Mouse (Mus musculus): Measurements from ENCODE around the gene Fat3. TPM values are rescaled to one million over a fixed set of nuclear protein-coding genes. Genes with fewer than 3 reads are reported as not detected.

The Fat3 gene
- polyA plus RNA-seq, 1 experiment from 2014 or later: 10.2 TPM

GRCm38 (mm10) chr9:16306222-16306621 lies 194.9 kb downstream of the Fat3 start:
- peaks cover 27% of the 10 kb centered on the region for H3K4me1 ChIP-seq
- H3K27me3 ChIP-seq (replicated peaks): no peaks in the 10 kb centered on the region
- no peak overlapping the region; the same call in 1 of the 2 replicates for H3K27ac ChIP-seq (replicated peaks)
- no peak overlapping the region for H3K9ac ChIP-seq (replicated peaks)
- no peak for ATAC-seq (ENCODE audit: low FRiP score)
- H3K9me3 ChIP-seq (replicated peaks): no peaks in the 10 kb centered on the region
- no peak overlapping the region for H3K4me3 ChIP-seq (replicated peaks)
- no peaks in the 10 kb centered on the region for H3K36me3 ChIP-seq
- H3K4me2 ChIP-seq: no peak overlapping the region

- Histone ChIP-seq H3K27ac (replicated peaks) (peak overlapping the region; percentile 18; the same call in 1 of the 2 replicates), H3K36me3 (no peaks in the 10 kb centered on the region), H3K27me3 (replicated peaks) (no peaks in the 10 kb centered on the region), H3K9ac (replicated peaks) (no peak overlapping the region), H3K4me2 (no peak overlapping the region), H3K4me1 (peaks cover 20% of the 10 kb centered on the region), H3K9me3 (replicated peaks) (no peaks in the 10 kb centered on the region), H3K4me3 (replicated peaks) (no peak overlapping the region)
- no peak for ATAC-seq (ENCODE audit: low FRiP score)
- WGBS: 85% methylated on average over 2 of the region's 2 CpGs
Measured at GRCm38 (mm10) chr9:16305396-16306086, 195.5 kb downstream of the Fat3 start.

DNA sequence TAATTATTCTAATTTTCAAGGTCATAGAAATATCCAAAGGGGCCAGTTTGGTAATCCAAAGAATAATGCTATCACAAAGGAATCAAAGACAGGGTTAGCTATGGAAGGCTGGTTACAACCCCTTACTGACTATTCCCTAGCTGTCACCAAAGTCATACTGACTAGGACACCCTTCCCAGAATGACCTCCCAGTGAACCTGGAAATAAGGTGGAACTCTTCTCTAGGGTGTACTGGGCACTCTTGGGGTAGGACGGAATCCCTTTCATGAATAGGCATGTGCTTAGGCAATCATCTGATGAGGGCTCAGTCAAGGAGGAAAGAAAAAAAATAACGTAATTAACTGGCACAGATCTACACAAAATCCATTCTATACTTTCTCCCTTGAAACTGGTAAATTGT lies 196.1 kb downstream of the Fat3 start:
- Histone ChIP-seq H3K4me3 (replicated peaks) (no peak overlapping the region), H3K9me3 (replicated peaks) (no peaks in the 10 kb centered on the region), H3K4me2 (no peak overlapping the region), H3K4me1 (peaks cover 14% of the 10 kb centered on the region), H3K27me3 (replicated peaks) (no peaks in the 10 kb centered on the region), H3K27ac (replicated peaks) (no peak overlapping the region), H3K36me3 (no peaks in the 10 kb centered on the region), H3K9ac (replicated peaks) (no peak overlapping the region)
- 43% methylated on average over 2 of the region's 2 CpGs for WGBS
- peak; percentile 38; the same call in 1 of the 2 replicates for ATAC-seq (ENCODE audit: low FRiP score)

- Histone ChIP-seq H3K27ac (replicated peaks) (no peak overlapping the region), H3K27me3 (replicated peaks) (no peaks in the 10 kb centered on the region), H3K4me1 (peaks cover 14% of the 10 kb centered on the region), H3K4me3 (replicated peaks) (no peak overlapping the region), H3K4me2 (no peak overlapping the region), H3K36me3 (no peaks in the 10 kb centered on the region), H3K9ac (replicated peaks) (no peak overlapping the region), H3K9me3 (replicated peaks) (no peaks in the 10 kb centered on the region)
- ATAC-seq (ENCODE audit: low FRiP score): no peak
- 65% methylated on average over 3 of the region's 3 CpGs for WGBS
Measured at GRCm38 (mm10) chr9:16302484-16302883, 198.6 kb downstream of the Fat3 start.

DNA sequence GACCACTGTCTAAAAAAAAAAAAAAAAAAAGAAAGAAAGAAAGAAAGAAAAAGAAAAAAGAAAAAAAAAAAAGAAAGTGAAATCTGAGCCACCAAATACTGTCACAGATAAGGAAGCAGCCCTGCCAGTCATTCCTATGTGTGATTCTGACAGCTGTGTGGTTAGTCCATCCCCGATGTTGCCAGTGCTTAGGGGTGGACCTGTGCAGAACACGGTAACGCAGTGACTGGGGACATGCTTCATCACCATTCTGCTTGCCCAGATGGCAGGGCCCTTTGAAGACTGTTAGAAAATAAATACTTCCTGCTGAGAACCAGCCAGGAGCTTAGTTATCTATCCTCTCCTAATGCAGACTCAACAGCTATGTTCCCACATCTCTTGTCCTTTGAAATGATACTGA lies 203.2 kb downstream of the Fat3 start:
- Histone ChIP-seq H3K36me3 (no peaks in the 10 kb centered on the region), H3K9ac (replicated peaks) (no peak overlapping the region), H3K27me3 (replicated peaks) (no peaks in the 10 kb centered on the region), H3K27ac (replicated peaks) (no peak overlapping the region), H3K4me3 (replicated peaks) (no peak overlapping the region), H3K9me3 (replicated peaks) (no peaks in the 10 kb centered on the region), H3K4me1 (peaks cover 10% of the 10 kb centered on the region), H3K4me2 (no peak overlapping the region)
- ATAC-seq (ENCODE audit: low FRiP score): no peak
- 68% methylated on average over 3 of the region's 3 CpGs for WGBS

DNA sequence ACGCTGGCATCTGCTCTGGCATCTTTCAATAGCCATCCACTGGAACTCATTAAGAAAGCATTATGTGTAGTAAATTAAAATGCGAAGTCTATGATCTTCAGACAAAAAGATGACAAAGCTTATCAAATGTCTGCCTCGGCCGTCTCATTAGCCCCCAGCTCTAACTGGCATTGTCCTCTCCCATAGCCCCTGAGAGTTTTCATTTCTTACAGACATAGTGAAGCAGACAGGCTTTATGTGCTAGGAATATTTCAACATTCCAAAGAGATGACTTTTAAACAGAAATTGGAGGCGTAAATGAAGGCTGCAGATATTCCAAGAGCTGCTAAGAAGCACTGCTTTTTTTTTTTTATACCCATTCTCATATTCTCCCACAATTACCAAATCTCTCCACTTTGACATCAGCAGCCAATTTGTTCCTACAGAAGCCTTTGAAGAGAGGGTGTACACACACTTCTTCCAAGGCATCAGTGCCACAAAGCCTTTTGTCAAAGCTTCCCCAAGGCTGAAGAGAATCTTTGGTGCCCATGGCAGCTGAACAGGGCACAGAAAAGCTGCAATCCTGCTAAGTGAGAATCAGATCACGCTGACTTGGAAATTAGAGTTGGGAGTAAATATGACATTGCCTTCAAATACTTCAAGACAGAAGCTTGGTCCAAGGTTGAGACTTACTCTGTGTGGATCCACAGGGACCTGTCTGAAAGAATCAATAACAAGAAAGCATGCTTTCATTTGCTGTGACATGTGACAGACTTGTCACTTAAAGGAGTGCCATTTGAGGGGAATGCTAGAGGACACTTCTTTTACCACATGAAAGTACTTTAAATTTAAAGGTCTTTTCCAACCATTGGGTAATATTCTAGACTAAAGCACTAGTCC lies 206.9 kb downstream of the Fat3 start:
- peak; percentile 21; the same call in 1 of the 2 replicates for ATAC-seq (ENCODE audit: low FRiP score)
- Histone ChIP-seq H3K4me3 (replicated peaks) (no peak overlapping the region), H3K4me2 (0 out of 2 replicates have a peak overlapping the region, but pooled peaks have one; percentile 2), H3K36me3 (no peaks in the 10 kb centered on the region), H3K9ac (replicated peaks) (no peak overlapping the region), H3K4me1 (peaks cover 10% of the 10 kb centered on the region), H3K27ac (replicated peaks) (no peak overlapping the region), H3K9me3 (replicated peaks) (no peaks in the 10 kb centered on the region), H3K27me3 (replicated peaks) (no peaks in the 10 kb centered on the region)
- WGBS: 48% methylated on average over 6 of the region's 6 CpGs

DNA sequence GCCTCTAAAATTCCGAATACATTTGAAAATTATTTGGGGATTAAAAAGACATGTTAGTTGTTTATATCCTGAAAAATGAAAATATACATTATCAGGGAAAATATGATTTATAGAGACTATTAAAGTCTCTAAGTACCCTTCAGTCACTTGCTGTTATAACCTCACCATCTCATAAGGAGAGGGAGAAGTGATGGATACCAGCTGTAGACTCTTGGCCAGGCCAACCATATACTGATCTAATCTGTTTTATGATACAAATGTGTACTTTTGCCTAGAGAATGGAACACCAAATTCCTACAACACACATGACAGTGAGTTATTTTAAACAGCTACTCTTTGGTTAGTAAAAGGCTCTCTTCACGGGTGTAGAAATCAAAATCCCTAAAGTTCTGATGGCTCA lies 208.6 kb downstream of the Fat3 start:
- Histone ChIP-seq H3K4me1 (peaks cover 10% of the 10 kb centered on the region), H3K27ac (replicated peaks) (no peak overlapping the region)
- WGBS: 86% methylated on average over 2 of the region's 2 CpGs

GRCm38 (mm10) chr9:16290911-16291310 lies 210.2 kb downstream of the Fat3 start:
- H3K27ac ChIP-seq (replicated peaks): no peak overlapping the region
- peaks cover 10% of the 10 kb centered on the region for H3K4me1 ChIP-seq
- no peak overlapping the region for H3K4me2 ChIP-seq
- H3K9ac ChIP-seq (replicated peaks): no peak overlapping the region
- no peaks in the 10 kb centered on the region for H3K27me3 ChIP-seq (replicated peaks)
- H3K36me3 ChIP-seq: no peaks in the 10 kb centered on the region
- H3K9me3 ChIP-seq (replicated peaks): no peaks in the 10 kb centered on the region
- H3K4me3 ChIP-seq (replicated peaks): no peak overlapping the region
- WGBS: 95% methylated on average over 2 of the region's 2 CpGs
- no peak for ATAC-seq (ENCODE audit: low FRiP score)

More for the DNA sequence above, 208.6 kb downstream of the Fat3 start:
- Histone ChIP-seq H3K9me3 (replicated peaks) (no peaks in the 10 kb centered on the region), H3K4me3 (replicated peaks) (no peak overlapping the region), H3K4me2 (no peak overlapping the region), H3K9ac (replicated peaks) (no peak overlapping the region), H3K27me3 (replicated peaks) (no peaks in the 10 kb centered on the region), H3K36me3 (no peaks in the 10 kb centered on the region)
- no peak for ATAC-seq (ENCODE audit: low FRiP score)

DNA sequence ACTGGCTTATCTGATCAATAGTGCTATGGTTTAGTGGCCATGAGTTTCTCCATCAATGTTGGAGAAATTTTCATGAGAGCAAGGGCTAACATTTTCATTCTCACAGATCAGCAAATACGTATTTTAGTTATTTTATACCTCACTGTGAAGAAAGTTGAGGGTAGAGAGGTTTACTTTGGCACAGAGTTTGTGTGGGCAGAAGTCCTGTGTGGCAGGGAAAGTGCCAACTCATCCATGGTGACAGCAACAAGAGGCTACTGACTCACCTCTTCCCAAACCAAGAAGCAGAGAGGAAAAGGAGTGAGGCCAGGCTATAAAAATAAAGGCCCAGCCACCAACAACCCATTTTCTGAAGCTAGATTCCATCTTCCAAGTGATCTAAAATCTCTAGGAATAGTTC lies 218.1 kb downstream of the Fat3 start:
- no peak for ATAC-seq (ENCODE audit: low FRiP score)
- H3K9ac ChIP-seq (replicated peaks): no peak overlapping the region
- no peak overlapping the region for H3K4me3 ChIP-seq (replicated peaks)
- no peaks in the 10 kb centered on the region for H3K9me3 ChIP-seq (replicated peaks)
- no peaks in the 10 kb centered on the region for H3K27me3 ChIP-seq (replicated peaks)
- no peaks in the 10 kb centered on the region for H3K4me1 ChIP-seq
- H3K4me2 ChIP-seq: no peak overlapping the region
- WGBS: 98% methylated on average over 1 of the region's 1 CpGs
- no peaks in the 10 kb centered on the region for H3K36me3 ChIP-seq
- no peak overlapping the region for H3K27ac ChIP-seq (replicated peaks)

DNA sequence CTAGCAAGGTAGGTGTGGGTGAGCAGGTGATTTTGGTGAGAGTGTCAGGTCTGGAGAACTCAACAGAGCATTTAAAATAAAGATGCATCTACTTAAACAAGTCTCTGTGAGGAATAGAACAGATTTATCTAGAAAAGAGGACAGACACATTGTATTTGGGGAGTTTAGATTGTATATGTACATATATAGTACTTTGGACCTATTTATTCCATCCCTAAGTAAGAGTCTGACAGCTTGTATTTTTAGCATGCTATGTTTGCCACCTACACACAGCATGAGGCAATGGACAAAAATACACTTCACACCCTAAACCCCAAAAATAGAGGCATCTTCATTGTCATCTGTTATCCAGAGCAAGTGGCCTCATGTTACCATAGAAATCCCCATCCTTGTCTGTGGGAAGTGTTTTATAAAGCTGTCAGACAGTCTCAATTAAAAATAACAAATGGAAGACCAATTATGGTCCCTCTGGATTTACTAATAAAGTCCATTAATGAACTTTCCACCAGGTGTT lies 218.7 kb downstream of the Fat3 start:
- Histone ChIP-seq H3K4me3 (replicated peaks) (no peak overlapping the region), H3K4me1 (no peaks in the 10 kb centered on the region), H3K9me3 (replicated peaks) (no peaks in the 10 kb centered on the region), H3K27me3 (replicated peaks) (no peaks in the 10 kb centered on the region), H3K36me3 (no peaks in the 10 kb centered on the region), H3K27ac (replicated peaks) (no peak overlapping the region), H3K4me2 (no peak overlapping the region), H3K9ac (replicated peaks) (no peak overlapping the region)
- ATAC-seq (ENCODE audit: low FRiP score): no peak

DNA sequence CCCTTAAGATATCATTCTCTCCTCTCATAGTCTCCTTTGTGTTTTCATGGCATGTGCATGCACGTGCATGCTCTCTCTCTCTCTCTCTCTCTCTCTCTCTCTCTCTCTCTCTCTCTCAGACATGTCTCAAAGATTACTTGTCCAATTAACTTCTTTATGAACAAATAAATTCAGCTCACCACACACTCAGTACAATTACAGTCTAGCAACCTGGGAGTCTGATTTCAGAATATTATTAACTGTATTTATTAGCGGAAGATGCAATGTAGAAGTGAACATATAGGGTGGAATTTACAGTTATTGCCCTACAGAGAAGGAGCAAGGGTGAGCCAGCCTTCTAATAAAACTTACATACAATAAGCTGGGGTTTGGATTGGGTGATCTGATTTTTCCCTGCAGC lies 225.5 kb downstream of the Fat3 start:
- Histone ChIP-seq H3K36me3 (no peaks in the 10 kb centered on the region), H3K27me3 (replicated peaks) (no peaks in the 10 kb centered on the region), H3K4me3 (replicated peaks) (no peak overlapping the region), H3K9me3 (replicated peaks) (no peaks in the 10 kb centered on the region), H3K4me1 (peaks cover 13% of the 10 kb centered on the region), H3K27ac (replicated peaks) (no peak overlapping the region), H3K4me2 (no peak overlapping the region), H3K9ac (replicated peaks) (no peak overlapping the region)
- ATAC-seq (ENCODE audit: low FRiP score): peak; percentile 68
- 43% methylated on average over 2 of the region's 2 CpGs for WGBS

DNA sequence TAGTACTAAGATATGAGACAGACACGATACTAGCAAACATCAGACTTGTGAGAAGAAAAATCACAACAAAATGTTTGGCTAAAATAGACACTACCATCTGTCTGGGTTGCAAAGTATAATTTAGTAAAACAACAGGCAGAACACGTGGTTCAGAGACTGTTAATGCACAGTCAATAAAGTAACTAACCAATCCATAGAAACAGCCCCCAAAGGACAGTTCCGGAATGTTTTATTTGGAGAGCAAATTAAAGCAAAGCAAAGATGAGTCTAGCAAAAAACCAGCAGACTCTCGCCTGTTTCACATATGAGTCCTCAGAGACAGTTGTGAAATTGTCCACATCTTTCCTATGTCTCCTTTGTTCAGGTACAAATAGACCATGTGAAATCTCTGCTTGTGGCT lies 227.0 kb downstream of the Fat3 start:
- H3K9ac ChIP-seq (replicated peaks): no peak overlapping the region
- no peaks in the 10 kb centered on the region for H3K27me3 ChIP-seq (replicated peaks)
- H3K27ac ChIP-seq (replicated peaks): no peak overlapping the region; the same call in 1 of the 2 replicates
- no peaks in the 10 kb centered on the region for H3K9me3 ChIP-seq (replicated peaks)
- 38% methylated on average over 4 of the region's 4 CpGs for WGBS
- H3K4me3 ChIP-seq (replicated peaks): no peak overlapping the region
- no peaks in the 10 kb centered on the region for H3K36me3 ChIP-seq
- peaks cover 16% of the 10 kb centered on the region for H3K4me1 ChIP-seq
- no peak overlapping the region for H3K4me2 ChIP-seq
- ATAC-seq (ENCODE audit: low FRiP score): peak; percentile 54; the same call in 1 of the 2 replicates

Measured in neural tube, embryonic 15.5 days (tissue).